Mouse (Mus musculus) MEL (cell line): ENCODE results near the gene Fam241a. TPM values are rescaled to one million over a fixed set of nuclear protein-coding genes. Genes with fewer than 3 reads are reported as not detected.
A peak's percentile ranks its signal among the peaks of the same experiment; 100 is the strongest.

Experiments used
- DNase-seq: peaks from one replicate; pipeline ENCODE4 v3.0.0; 2011; ENCODE audit warnings: low read depth, low spot score
- H3K27ac ChIP-seq: 2 replicates; pipeline ENCODE4 v1.5.1; 2012; ENCODE audit warnings: low read depth, mild to moderate bottlenecking, control low read depth, low read length, moderate library complexity; ENCODE audit not compliant: control insufficient read depth
- H3K27me3 ChIP-seq, 2 experiments: fragments of 150-350 bp in 1 of 2; sonication (generic) in 1 of 2; 2 replicates each; pipeline ENCODE4 v1.6.1; 2012; ENCODE audit warnings: low read length in 2 of 2, mild to moderate bottlenecking in 2 of 2, improper control_type of control experiment in 1 of 2, moderate library complexity in 1 of 2; ENCODE audit not compliant: insufficient read depth in 2 of 2, control insufficient read depth in 1 of 2
- H3K36me3 ChIP-seq, 2 experiments: 2 replicates each; pipeline ENCODE4 v1.6.1; 2012 to 2014; ENCODE audit warnings: low read length in 2 of 2, improper control_type of control experiment in 1 of 2, inconsistent platforms in 1 of 2, mild to moderate bottlenecking in 1 of 2; ENCODE audit not compliant: insufficient read depth in 2 of 2, control insufficient read depth in 1 of 2
- H3K4me1 ChIP-seq, 2 experiments: fragments of 150-350 bp in 1 of 2; sonication (generic) in 1 of 2; 2 replicates each; pipeline ENCODE4 v1.6.1; 2012; ENCODE audit warnings: low read length in 2 of 2, improper control_type of control experiment in 1 of 2, mild to moderate bottlenecking in 1 of 2; ENCODE audit not compliant: insufficient read depth in 2 of 2, control insufficient read depth in 1 of 2
- H3K4me3 ChIP-seq, 2 experiments: fragments of 150-350 bp in 1 of 2; sonication (generic) in 1 of 2; 2 replicates each; pipeline ENCODE4 v1.5.1; 2012; ENCODE audit warnings: low read depth in 2 of 2, low read length in 2 of 2, mild to moderate bottlenecking in 2 of 2, moderate library complexity in 2 of 2, control low read depth in 1 of 2, improper control_type of control experiment in 1 of 2; ENCODE audit not compliant: control insufficient read depth in 1 of 2, insufficient read depth in 1 of 2
- H3K79me2 ChIP-seq: 2 replicates; pipeline ENCODE4 v1.6.1; 2012; ENCODE audit warnings: mild to moderate bottlenecking, low read length, moderate library complexity; ENCODE audit not compliant: control insufficient read depth, poor library complexity, insufficient read depth
- H3K9ac ChIP-seq: 2 replicates; pipeline ENCODE4 v1.6.1; 2012; ENCODE audit warnings: low read depth, mild to moderate bottlenecking, control low read depth, low read length, moderate library complexity; ENCODE audit not compliant: control insufficient read depth, poor library complexity, severe bottlenecking
- H3K9me3 ChIP-seq: fragments of 150-350 bp; sonication (generic); replicated peaks from 2 replicates; pipeline ENCODE4 v1.6.1; 2012; ENCODE audit warnings: mild to moderate bottlenecking, low read length, improper control_type of control experiment, moderate library complexity; ENCODE audit not compliant: insufficient read depth
- BHLHE40 ChIP-seq: IDR thresholded peaks from 2 replicates; pipeline ENCODE4 v1.6.1; 2012; ENCODE audit warnings: low read depth, mild to moderate bottlenecking, inconsistent platforms, low read length, improper control_type of control experiment, borderline replicate concordance
- CHD1 ChIP-seq: IDR thresholded peaks from 2 replicates; pipeline ENCODE4 v1.6.1; 2012; ENCODE audit warnings: low read depth, mild to moderate bottlenecking, inconsistent platforms, low read length, improper control_type of control experiment
- CHD2 ChIP-seq: IDR thresholded peaks from 2 replicates; pipeline ENCODE4 v1.6.1; 2011; ENCODE audit warnings: low read length, improper control_type of control experiment
- GATA1 ChIP-seq: IDR thresholded peaks from 2 replicates; pipeline ENCODE4 v1.6.1; 2011; ENCODE audit warnings: low read depth, low read length, improper control_type of control experiment
- JUND ChIP-seq: IDR thresholded peaks from 2 replicates; pipeline ENCODE4 v1.6.1; 2011; ENCODE audit warnings: low read depth, mild to moderate bottlenecking, improper control_type of control experiment, low read length
- MAFK ChIP-seq: IDR thresholded peaks from 2 replicates; pipeline ENCODE4 v1.6.1; 2011; ENCODE audit warnings: low read depth, mild to moderate bottlenecking, low read length, improper control_type of control experiment, borderline replicate concordance
- MAZ ChIP-seq: IDR thresholded peaks from 2 replicates; pipeline ENCODE4 v1.6.1; 2012; ENCODE audit warnings: low read depth, mild to moderate bottlenecking, inconsistent platforms, low read length, improper control_type of control experiment
- MXI1 ChIP-seq: IDR thresholded peaks from 2 replicates; pipeline ENCODE4 v1.6.1; 2011; ENCODE audit warnings: mild to moderate bottlenecking, low read depth, low read length, improper control_type of control experiment
- MYB ChIP-seq: IDR thresholded peaks from 2 replicates; pipeline ENCODE4 v1.6.1; 2011; ENCODE audit warnings: mild to moderate bottlenecking, low read depth, low read length, improper control_type of control experiment
- POLR2A ChIP-seq, 2 experiments: IDR thresholded peaks; 2 replicates each; pipeline ENCODE4 v1.6.1; 2011 to 2012; ENCODE audit warnings: low read length in 2 of 2, mild to moderate bottlenecking in 2 of 2, control low read depth in 1 of 2, improper control_type of control experiment in 1 of 2, low read depth in 1 of 2, moderate library complexity in 1 of 2; ENCODE audit not compliant: control insufficient read depth in 1 of 2, insufficient read depth in 1 of 2, poor library complexity in 1 of 2
- POLR2AphosphoS2 ChIP-seq: IDR thresholded peaks from 2 replicates; pipeline ENCODE4 v1.6.1; 2011; ENCODE audit warnings: low read length, improper control_type of control experiment
- SIN3A ChIP-seq: IDR thresholded peaks from 2 replicates; pipeline ENCODE4 v1.6.1; 2012; ENCODE audit warnings: low read length, improper control_type of control experiment, inconsistent platforms
- SMC3 ChIP-seq: IDR thresholded peaks from 2 replicates; pipeline ENCODE4 v1.6.1; 2011; ENCODE audit warnings: low read depth, low read length, improper control_type of control experiment
- UBTF ChIP-seq: IDR thresholded peaks from 2 replicates; pipeline ENCODE4 v1.6.1; 2012; ENCODE audit warnings: low read depth, mild to moderate bottlenecking, inconsistent platforms, low read length, improper control_type of control experiment, moderate library complexity, borderline replicate concordance; ENCODE audit not compliant: insufficient read depth
- USF1 ChIP-seq: IDR thresholded peaks from 2 replicates; pipeline ENCODE4 v1.6.1; 2014; ENCODE audit warnings: low read depth, mild to moderate bottlenecking, inconsistent platforms, low read length, improper control_type of control experiment, moderate library complexity
- ZC3H11A ChIP-seq: IDR thresholded peaks from 2 replicates; pipeline ENCODE4 v1.6.1; 2012; ENCODE audit warnings: low read depth, mild to moderate bottlenecking, inconsistent platforms, low read length, improper control_type of control experiment
- ZKSCAN1 ChIP-seq: IDR thresholded peaks from 2 replicates; pipeline ENCODE4 v1.6.1; 2012; ENCODE audit warnings: low read depth, mild to moderate bottlenecking, inconsistent platforms, low read length, improper control_type of control experiment, moderate library complexity
- ZNF384 ChIP-seq: IDR thresholded peaks from 2 replicates; pipeline ENCODE4 v1.6.1; 2012; ENCODE audit warnings: low read depth, mild to moderate bottlenecking, inconsistent platforms, low read length, improper control_type of control experiment
- polyA plus RNA-seq, 2 experiments: library from polyadenylated mRNA; stranded (reverse) in 1 of 2; unstranded in 1 of 2; fragments of >175 nt in 1 of 2; fragments of >200 nt in 1 of 2; gene quantifications; 2 replicates each; pipeline versions ENCODE4 v1.2.1 to v1.2.4; 2012; ENCODE audit warnings: low replicate concordance in 2 of 2, low read depth in 1 of 2; ENCODE audit not compliant: insufficient read length in 2 of 2, insufficient read depth in 1 of 2, missing spikeins in 1 of 2
- total RNA-seq: library from RNA; depleted of rRNA; stranded (reverse); fragments of 300-350 nt; gene quantifications from 2 replicates; pipeline ENCODE4 v1.2.3, GENCODE M21; 2012

Gene Fam241a
- total and polyA plus RNA-seq, 3 experiments: 30.2 to 32.0 TPM; not detected in 1

DNA sequence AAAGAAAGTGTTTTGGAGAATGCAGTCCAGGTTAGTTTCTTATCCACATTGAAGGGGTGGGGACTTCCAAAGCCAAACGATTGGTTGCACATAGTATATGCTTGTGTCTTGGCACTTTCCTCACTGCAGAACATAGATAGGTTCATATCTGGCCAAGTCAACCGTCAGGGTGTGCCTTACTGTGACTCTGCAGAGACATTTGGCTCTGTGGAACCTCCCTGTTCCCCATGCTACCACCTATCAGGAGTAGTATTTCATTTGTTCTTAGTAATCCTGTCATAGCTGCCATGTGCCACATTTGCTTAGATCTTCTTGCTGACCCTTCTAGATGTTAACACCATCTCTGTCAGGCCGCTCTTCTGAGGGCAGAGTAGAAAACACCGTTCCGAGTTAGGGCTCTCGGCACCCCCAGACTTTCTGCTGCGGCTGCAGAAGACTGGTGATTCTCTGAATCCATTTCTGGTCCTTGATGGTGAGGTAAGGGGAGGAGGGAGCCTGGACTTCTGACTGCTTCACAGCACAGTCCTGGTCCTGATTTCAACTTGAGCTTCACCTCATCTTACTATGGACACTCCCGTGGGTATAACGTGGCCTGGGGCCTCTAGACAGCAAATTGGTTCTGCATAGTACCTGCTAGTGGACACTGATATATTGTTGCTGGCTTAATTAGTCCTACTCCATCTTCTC is 34.3 kb upstream of the Fam241a start (continued):
- TF ChIP-seq ZNF384 (0 out of 2 replicates have a peak, but pooled peaks have one; percentile 37), POLR2A (IDR thresholded peaks at IDR 0.05; ENCODE audit: control insufficient read depth in 1 of 2, insufficient read depth in 1 of 2, low read depth in 1 of 2, low read length in 2 of 2, poor library complexity in 1 of 2) (peak in 1 of 2 experiments; percentile 69; a peak in 2 of 4 replicates)

DNA sequence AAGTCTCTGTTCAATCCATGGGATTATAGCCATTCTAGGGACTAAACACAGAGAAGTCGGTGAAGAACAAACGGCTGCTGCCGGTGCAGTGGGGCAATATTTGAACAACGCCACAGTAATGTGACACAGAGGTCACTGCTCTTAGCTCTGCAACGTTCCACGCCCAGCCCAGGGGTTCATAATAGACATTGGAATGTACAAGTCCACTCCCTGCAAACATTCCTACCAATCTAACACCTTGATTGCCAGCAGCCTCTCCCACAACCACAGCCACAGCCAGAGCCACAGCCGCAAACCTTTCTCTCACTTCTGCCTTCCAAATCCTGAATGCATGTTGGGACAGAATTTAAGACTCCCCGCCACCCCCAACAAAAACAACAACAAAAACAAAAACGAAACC is 33.8 kb upstream of the Fam241a start:
- Histone ChIP-seq H3K9ac (peak overlapping the region; percentile 64), H3K4me3 (peak overlapping the region; percentile 80 to 91), H3K4me1 (peaks cover 12 to 16% of the 10 kb centered on the region in 2 experiments), H3K27ac (peak overlapping the region; percentile 88), H3K79me2 (no peaks in the 10 kb centered on the region), H3K9me3 (no peaks in the 10 kb centered on the region), H3K36me3 (peaks cover 0 to 24% of the 10 kb centered on the region in 2 experiments; a peak in 2 of 4 replicates), H3K27me3 (no peaks in the 10 kb centered on the region)
- no peak for DNase-seq
- TF ChIP-seq CHD1: no peak
- TF ChIP-seq MAZ: 0 out of 2 replicates have a peak, but pooled peaks have one; percentile 10

DNA sequence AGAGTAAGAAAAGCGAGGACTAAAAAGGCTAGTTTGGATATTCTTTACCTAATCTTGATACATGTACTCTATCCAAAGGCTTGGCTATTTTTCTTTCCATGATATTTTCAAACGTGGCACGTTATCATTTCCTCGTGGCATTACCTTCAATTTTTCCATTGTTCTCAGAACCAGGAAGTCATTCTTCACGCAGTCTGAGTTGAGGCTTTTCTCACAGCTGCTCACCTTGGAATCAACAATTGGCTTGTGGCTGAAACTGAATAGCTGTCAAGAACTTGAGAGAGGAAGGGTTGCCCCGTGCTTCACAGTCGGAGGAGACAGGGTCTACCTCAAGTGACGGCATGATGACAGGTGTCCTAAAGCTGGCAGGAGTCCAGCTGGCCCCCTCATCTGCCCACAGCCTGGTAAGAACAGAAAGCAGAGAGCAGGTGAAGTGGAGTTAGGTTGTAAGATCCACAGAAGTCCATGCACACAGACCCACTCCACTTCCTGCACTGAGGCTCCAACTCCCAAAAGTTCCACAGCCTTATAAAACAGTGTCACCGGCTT is 30.6 kb upstream of the Fam241a start:
- H3K27ac ChIP-seq: no peak overlapping the region
- H3K27me3 ChIP-seq: no peaks in the 10 kb centered on the region
- peaks cover 0 to 25% of the 10 kb centered on the region in 2 experiments; a peak in 2 of 4 replicates for H3K36me3 ChIP-seq
- no peaks in the 10 kb centered on the region for H3K9me3 ChIP-seq
- no peak for DNase-seq
- H3K79me2 ChIP-seq: no peaks in the 10 kb centered on the region
- no peak overlapping the region for H3K9ac ChIP-seq
- H3K4me1 ChIP-seq: peaks cover 8 to 15% of the 10 kb centered on the region in 2 experiments
- no peak overlapping the region for H3K4me3 ChIP-seq
- TF ChIP-seq MAFK: no peak
- TF ChIP-seq ZC3H11A: no peak
- TF ChIP-seq GATA1: no peak
- no peak for TF ChIP-seq SIN3A
- no peak for TF ChIP-seq CHD2
- TF ChIP-seq MYB: no peak
- no peak for TF ChIP-seq JUND
- no peak for TF ChIP-seq USF1
- TF ChIP-seq MXI1: no peak
- no peak for TF ChIP-seq ZNF384
- no peak for TF ChIP-seq SMC3
- no peak for TF ChIP-seq UBTF
- TF ChIP-seq BHLHE40: no peak
- TF ChIP-seq ZKSCAN1: no peak
- no peak for TF ChIP-seq POLR2AphosphoS2
